Mouse (Mus musculus): ENCODE data around the gene Topors. TPM values are rescaled to one million over a fixed set of nuclear protein-coding genes. Genes with fewer than 3 reads are reported as not detected.
"Not testable (repeated sequence)": the region's sequence is repeated elsewhere in the genome, so short reads cannot be mapped to it uniquely, and the experiment has no call there.

Topors gene
- polyA plus RNA-seq, 1 experiment = 6.7 TPM

DNA sequence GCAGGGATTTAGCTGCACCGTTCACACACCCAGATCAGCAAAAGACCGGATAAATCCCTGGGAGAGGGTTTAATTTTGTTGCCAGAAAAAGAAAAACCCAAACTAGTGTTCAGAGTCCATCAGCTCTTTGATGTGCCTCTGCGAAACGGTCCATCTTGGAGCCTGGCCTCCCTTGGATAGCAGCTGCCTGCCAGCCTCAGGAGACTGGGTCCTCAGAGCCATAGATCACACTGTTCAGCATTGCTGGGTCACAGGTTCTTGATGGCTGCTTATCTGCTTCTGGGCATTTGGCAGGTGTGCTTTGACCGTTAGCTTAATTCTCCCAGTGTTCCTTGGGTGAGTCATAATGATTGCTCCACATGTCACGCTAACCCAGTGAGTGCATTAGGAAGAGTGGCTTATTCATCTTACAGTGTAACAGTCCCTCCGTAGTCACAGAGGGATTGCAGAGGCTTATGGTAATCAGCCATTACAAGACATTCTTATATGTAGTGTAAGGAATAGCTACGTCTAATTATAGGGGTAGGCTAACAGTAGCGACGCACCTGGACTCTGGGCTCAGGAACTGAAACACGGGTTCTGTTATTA is 41.2 kb upstream of the Topors start:
- no peak overlapping the region for H3K4me2 ChIP-seq (ENCODE audit: low read depth)
- H3K36me3 ChIP-seq (ENCODE audit: control insufficient read depth, insufficient read depth) = no peaks in the 10 kb centered on the region
- no peaks in the 10 kb centered on the region for H3K79me2 ChIP-seq (ENCODE audit: control insufficient read depth, insufficient read depth)
- peaks cover 18% of the 10 kb centered on the region for H3K27me3 ChIP-seq (ENCODE audit: control insufficient read depth, insufficient read depth, insufficient read length)
- no peak overlapping the region for H3ac ChIP-seq (ENCODE audit: control insufficient read depth, insufficient read length)
- no peak for TF ChIP-seq MYOG (IDR thresholded peaks at IDR 0.05; ENCODE audit: control insufficient read depth in 1 of 3, insufficient read depth in 1 of 3, insufficient read length in 2 of 3, low read depth in 2 of 3)
- TF ChIP-seq USF1 (IDR thresholded peaks at IDR 0.05; ENCODE audit: low read depth) = no peak
- no peak for TF ChIP-seq MYOD1 (IDR thresholded peaks at IDR 0.05; ENCODE audit: control insufficient read depth in 1 of 3, insufficient read length in 2 of 3, low read depth in 2 of 3)
- TF ChIP-seq POLR2AphosphoS2 (IDR thresholded peaks at IDR 0.05; ENCODE audit: insufficient read length, low read depth) = no peak
- no peak for TF ChIP-seq TCF3 (IDR thresholded peaks at IDR 0.05; ENCODE audit: insufficient read length, low read depth)
- no peak for TF ChIP-seq POLR2A (IDR thresholded peaks at IDR 0.05; ENCODE audit: insufficient read length, low read depth)
- no peak for TF ChIP-seq TCF12 (IDR thresholded peaks at IDR 0.05; ENCODE audit: insufficient read depth, poor library complexity, severe bottlenecking)
- no peak for TF ChIP-seq E2F4 (IDR thresholded peaks at IDR 0.05; ENCODE audit: insufficient read depth)
- no peak for TF ChIP-seq SRF (IDR thresholded peaks at IDR 0.05; ENCODE audit: control insufficient read depth, insufficient read length, low read depth)
- TF ChIP-seq REST (IDR thresholded peaks at IDR 0.05; ENCODE audit: insufficient read depth, insufficient read length) = no peak
- TF ChIP-seq CEBPB (IDR thresholded peaks at IDR 0.05; ENCODE audit: insufficient read depth, poor library complexity, severe bottlenecking) = no peak
- TF ChIP-seq MAX (IDR thresholded peaks at IDR 0.05; ENCODE audit: low read depth) = no peak
- no peak overlapping the region for H3K4me3 ChIP-seq

DNA sequence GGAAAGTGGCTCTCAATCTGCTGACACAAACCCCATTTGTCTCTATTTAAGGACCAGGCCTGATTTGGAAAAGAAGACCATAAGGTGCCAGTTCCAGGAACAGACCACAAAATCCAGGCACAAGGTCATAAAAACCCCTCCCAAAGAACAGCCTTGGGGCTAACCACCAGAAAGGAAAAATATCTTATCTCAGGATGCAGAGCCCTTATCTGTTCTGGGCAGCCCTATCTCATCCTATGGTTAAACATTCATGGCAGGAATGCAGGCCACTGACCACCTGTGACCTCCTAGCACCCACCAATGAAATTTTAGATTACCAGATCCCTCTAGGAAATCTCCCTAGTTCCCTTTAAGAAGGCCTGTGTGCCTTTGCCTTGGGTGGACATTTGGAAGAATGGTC is 40.0 kb upstream of the Topors start:
- no peaks in the 10 kb centered on the region for H3K36me3 ChIP-seq (ENCODE audit: control insufficient read depth, insufficient read depth)
- TF ChIP-seq TCF3 (IDR thresholded peaks at IDR 0.05; ENCODE audit: insufficient read length, low read depth) = no peak
- TF ChIP-seq CEBPB (IDR thresholded peaks at IDR 0.05; ENCODE audit: insufficient read depth, poor library complexity, severe bottlenecking) = no peak
- TF ChIP-seq REST (IDR thresholded peaks at IDR 0.05; ENCODE audit: insufficient read depth, insufficient read length) = no peak
- TF ChIP-seq MYOG (IDR thresholded peaks at IDR 0.05; ENCODE audit: control insufficient read depth in 1 of 3, insufficient read depth in 1 of 3, insufficient read length in 2 of 3, low read depth in 2 of 3) = no peak
- no peak for TF ChIP-seq USF1 (IDR thresholded peaks at IDR 0.05; ENCODE audit: low read depth)
- no peak for TF ChIP-seq POLR2AphosphoS2 (IDR thresholded peaks at IDR 0.05; ENCODE audit: insufficient read length, low read depth)
- TF ChIP-seq POLR2A (IDR thresholded peaks at IDR 0.05; ENCODE audit: insufficient read length, low read depth) = no peak
- no peak for TF ChIP-seq E2F4 (IDR thresholded peaks at IDR 0.05; ENCODE audit: insufficient read depth)
- TF ChIP-seq TCF12 (IDR thresholded peaks at IDR 0.05; ENCODE audit: insufficient read depth, poor library complexity, severe bottlenecking) = no peak
- TF ChIP-seq MAX (IDR thresholded peaks at IDR 0.05; ENCODE audit: low read depth) = no peak
- TF ChIP-seq MYOD1 (IDR thresholded peaks at IDR 0.05; ENCODE audit: control insufficient read depth in 1 of 3, insufficient read length in 2 of 3, low read depth in 2 of 3) = no peak
- TF ChIP-seq SRF (IDR thresholded peaks at IDR 0.05; ENCODE audit: control insufficient read depth, insufficient read length, low read depth) = no peak

DNA sequence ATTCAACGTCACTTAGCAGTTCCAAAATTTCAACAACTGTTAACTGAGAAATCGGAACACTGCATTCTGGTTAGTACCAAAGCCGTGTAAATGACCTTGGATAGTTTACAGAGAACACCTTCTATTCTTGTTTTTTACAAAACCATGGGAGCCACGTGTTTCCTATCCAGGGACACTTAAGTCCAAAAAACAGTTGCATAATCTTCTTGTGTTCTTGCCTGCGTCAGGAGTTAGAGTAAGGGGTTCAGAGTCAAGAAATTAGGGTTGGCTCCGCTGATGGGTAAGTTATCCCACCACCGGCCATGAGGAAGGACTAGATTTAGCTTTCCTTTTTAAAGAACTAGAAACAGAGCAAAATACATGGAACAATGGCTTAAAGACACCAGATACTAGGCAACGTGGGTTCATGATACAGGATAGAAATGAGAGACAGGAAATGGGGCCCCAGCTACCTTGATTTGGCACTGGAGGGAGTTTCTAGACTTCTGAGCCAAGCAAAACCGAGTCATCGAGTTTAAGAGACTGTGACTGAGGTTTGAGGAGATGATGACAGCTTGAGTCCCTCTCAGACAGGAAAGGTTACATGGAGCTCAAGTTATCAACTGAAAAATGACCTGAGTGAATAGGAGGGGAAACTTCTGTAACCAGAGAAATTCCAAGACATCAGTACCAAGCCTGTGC is 32.9 kb upstream of the Topors start:
- H3K36me3 ChIP-seq (ENCODE audit: control insufficient read depth, insufficient read depth) = no peaks in the 10 kb centered on the region
- no peaks in the 10 kb centered on the region for H3K79me2 ChIP-seq (ENCODE audit: control insufficient read depth, insufficient read depth)
- peaks cover 19% of the 10 kb centered on the region for H3K27me3 ChIP-seq (ENCODE audit: control insufficient read depth, insufficient read depth, insufficient read length)
- TF ChIP-seq REST (IDR thresholded peaks at IDR 0.05; ENCODE audit: insufficient read depth, insufficient read length) = no peak
- TF ChIP-seq SRF (IDR thresholded peaks at IDR 0.05; ENCODE audit: control insufficient read depth, insufficient read length, low read depth) = no peak
- no peak overlapping the region for H3K4me2 ChIP-seq (ENCODE audit: low read depth)
- H3ac ChIP-seq (ENCODE audit: control insufficient read depth, insufficient read length) = no peak overlapping the region
- no peak overlapping the region for H3K4me3 ChIP-seq

More for the DNA sequence above, 40.0 kb upstream of the Topors start:
- Histone ChIP-seq H3K27me3 (ENCODE audit: control insufficient read depth, insufficient read depth, insufficient read length) (peaks cover 28% of the 10 kb centered on the region), H3ac (ENCODE audit: control insufficient read depth, insufficient read length) (no peak overlapping the region), H3K4me3 (no peak overlapping the region), H3K4me2 (ENCODE audit: low read depth) (no peak overlapping the region), H3K79me2 (ENCODE audit: control insufficient read depth, insufficient read depth) (no peaks in the 10 kb centered on the region)

DNA sequence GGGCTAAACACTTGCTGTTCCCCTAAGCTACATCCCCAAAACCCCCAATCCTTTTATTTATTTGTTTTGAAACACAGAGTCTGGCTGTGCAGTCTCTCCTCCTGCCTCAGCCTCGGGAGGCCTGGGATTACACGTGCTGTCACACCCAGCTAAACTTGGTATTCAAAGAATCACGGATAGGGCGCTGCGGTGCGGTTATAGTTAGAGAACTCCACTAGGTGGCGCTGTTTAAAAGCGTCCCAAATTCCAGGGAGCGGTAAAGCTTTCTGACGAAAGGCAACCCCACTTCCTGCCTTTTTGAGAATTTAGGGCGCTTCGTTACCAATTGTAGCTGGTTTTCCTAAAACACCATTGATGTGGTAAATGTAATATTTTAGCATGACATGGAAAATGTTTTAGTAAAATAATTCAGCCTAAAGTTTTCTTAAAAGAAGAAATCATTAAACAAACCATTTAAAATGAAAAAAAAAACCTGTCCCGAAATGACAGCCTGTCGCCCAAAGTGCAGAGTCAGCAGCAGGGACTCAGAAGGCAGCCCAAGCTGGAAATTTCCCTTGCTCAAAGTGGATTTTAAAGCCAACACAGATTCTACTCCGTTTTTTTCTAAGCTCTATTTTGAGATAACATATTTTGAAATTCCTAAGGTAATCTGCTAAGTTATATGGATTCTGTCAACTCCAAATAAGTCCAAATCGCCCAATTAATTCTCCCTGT is 31.6 kb upstream of the Topors start:
- Histone ChIP-seq H3K4me3 (no peak overlapping the region), H3K4me2 (ENCODE audit: low read depth) (peak overlapping the region; percentile 64), H3K27me3 (ENCODE audit: control insufficient read depth, insufficient read depth, insufficient read length) (peaks cover 19% of the 10 kb centered on the region), H3K36me3 (ENCODE audit: control insufficient read depth, insufficient read depth) (no peaks in the 10 kb centered on the region), H3ac (ENCODE audit: control insufficient read depth, insufficient read length) (no peak overlapping the region), H3K79me2 (ENCODE audit: control insufficient read depth, insufficient read depth) (no peaks in the 10 kb centered on the region)
- TF ChIP-seq USF1 (IDR thresholded peaks at IDR 0.05; ENCODE audit: low read depth) (no peak), SRF (IDR thresholded peaks at IDR 0.05; ENCODE audit: control insufficient read depth, insufficient read length, low read depth) (no peak), MAX (IDR thresholded peaks at IDR 0.05; ENCODE audit: low read depth) (peak; percentile 52), TCF3 (IDR thresholded peaks at IDR 0.05; ENCODE audit: insufficient read length, low read depth) (no peak), POLR2A (IDR thresholded peaks at IDR 0.05; ENCODE audit: insufficient read length, low read depth) (no peak)

DNA sequence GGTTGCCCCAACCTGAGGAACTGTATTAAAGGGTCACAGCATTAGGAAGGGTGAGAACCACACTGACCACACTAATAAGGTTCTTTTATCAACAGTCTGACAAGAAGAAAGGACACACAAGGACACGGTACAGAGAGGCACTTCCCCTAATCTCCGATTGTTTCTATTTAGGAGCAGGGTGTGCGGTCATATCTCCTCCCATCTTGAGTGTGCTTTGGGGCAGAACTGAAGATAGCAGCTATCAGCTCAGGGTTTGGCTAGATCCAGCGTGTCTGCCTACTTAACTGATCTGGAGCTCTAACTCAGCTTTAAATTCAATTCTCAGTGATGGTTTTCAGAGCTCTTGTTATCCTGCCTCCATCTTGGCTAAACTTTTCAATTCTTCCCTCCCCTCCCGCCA is 29.5 kb upstream of the Topors start:
- TF ChIP-seq MYOG (IDR thresholded peaks at IDR 0.05; ENCODE audit: control insufficient read depth in 1 of 3, insufficient read depth in 1 of 3, insufficient read length in 2 of 3, low read depth in 2 of 3) = no peak
- Histone ChIP-seq H3K4me2 (ENCODE audit: low read depth) (no peak overlapping the region), H3K79me2 (ENCODE audit: control insufficient read depth, insufficient read depth) (no peaks in the 10 kb centered on the region), H3K4me3 (no peak overlapping the region), H3ac (ENCODE audit: control insufficient read depth, insufficient read length) (no peak overlapping the region), H3K27me3 (ENCODE audit: control insufficient read depth, insufficient read depth, insufficient read length) (peaks cover 1% of the 10 kb centered on the region), H3K36me3 (ENCODE audit: control insufficient read depth, insufficient read depth) (no peaks in the 10 kb centered on the region)

DNA sequence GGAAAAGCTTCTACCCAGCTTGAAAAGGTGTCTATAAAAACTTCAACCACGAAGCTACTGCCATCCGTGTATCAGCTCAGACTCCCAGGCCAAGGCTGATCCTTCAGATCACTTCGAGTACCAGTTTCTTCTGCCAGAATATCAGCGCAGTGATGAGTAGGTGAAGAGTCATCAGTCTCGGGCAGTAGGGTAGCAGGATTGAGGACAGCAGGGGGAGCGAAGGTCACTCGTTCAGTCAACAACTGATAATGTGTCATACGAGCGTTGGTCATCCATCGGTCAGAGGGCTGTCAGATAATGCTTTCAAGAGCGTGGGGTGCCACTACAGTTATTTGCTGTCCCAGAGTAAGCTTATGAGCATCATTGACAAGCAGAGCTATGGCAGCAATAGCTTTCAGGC is 21.9 kb upstream of the Topors start:
- not testable (repeated sequence) for H3K27me3 ChIP-seq (ENCODE audit: control insufficient read depth, insufficient read depth, insufficient read length); H3K4me3 ChIP-seq; H3K79me2 ChIP-seq (ENCODE audit: control insufficient read depth, insufficient read depth); H3K36me3 ChIP-seq (ENCODE audit: control insufficient read depth, insufficient read depth); H3ac ChIP-seq (ENCODE audit: control insufficient read depth, insufficient read length); H3K4me2 ChIP-seq (ENCODE audit: low read depth)
